Comparison of ENCODE assay signal across 14 mouse cellular contexts in genomic region chr7:28582841-28583240, GRCm38 (mm10). TPM values are rescaled to one million over a fixed set of nuclear protein-coding genes. Genes with fewer than 3 reads are reported as not detected.
DNase-seq lines count a peak whose midpoint lies in the region; ATAC-seq and TF ChIP-seq lines count a peak whose summit lies in the region.
"Had no signal": no experiment of that assay in that cellular context is flagged by ENCODE, and none has a peak within 500 bp of the region (broad histone marks: within the 10 kb centered on the region; RNA-seq: fewer than 3 reads in every experiment).

No protein-coding gene starts in this region.

- no peaks in the 10 kb centered on the region for H3K9me3 ChIP-seq in intestine, postnatal 0 days (ENCODE audit: control insufficient read depth)
- no peaks in the 10 kb centered on the region for H3K9me3 ChIP-seq in neural tube, embryonic 15.5 days (replicated peaks)
- H3K9me3 ChIP-seq: midbrain, embryonic 15.5 days had no signal

- DNase-seq in layer of hippocampus, adult 18-20 months (ENCODE audit: low spot score in 2 of 2): peak; percentile 37 to 74
- DNase-seq in layer of hippocampus, postnatal 25 days (ENCODE audit: extremely low spot score in 1 of 2, low spot score in 1 of 2): no peak
- peak; percentile 50 for DNase-seq in c-Kit-positive CD71-positive TER-119-positive erythroid progenitor cells, embryonic 14.5 days (ENCODE audit: low spot score)
- DNase-seq in layer of hippocampus, adult 11-12 months (ENCODE audit: low spot score): no peak
- DNase-seq in right cerebral cortex, postnatal 4 days: no peak
- DNase-seq: heart, postnatal 36 days; lung, postnatal 14 days had no signal

- no peaks in the 10 kb centered on the region for H3K27me3 ChIP-seq in intestine, postnatal 0 days (replicated peaks; ENCODE audit: control insufficient read depth, insufficient read depth, low read length)
- no peaks in the 10 kb centered on the region for H3K27me3 ChIP-seq in neural tube, embryonic 15.5 days (replicated peaks)
- H3K27me3 ChIP-seq: midbrain, embryonic 15.5 days had no signal

- no peak for ATAC-seq in intestine, postnatal 0 days
- ATAC-seq in neural tube, embryonic 15.5 days (ENCODE audit: low FRiP score): peak; percentile 40; the same call in 1 of the 2 replicates
- ATAC-seq: midbrain, embryonic 15.5 days had no signal

- H3K27ac ChIP-seq in intestine, postnatal 0 days (ENCODE audit: low read depth, low read length): peak overlapping the region; percentile 80
- H3K27ac ChIP-seq in neural tube, embryonic 15.5 days (replicated peaks): peak overlapping the region; percentile 48
- H3K27ac ChIP-seq: midbrain, embryonic 15.5 days had no signal

- no peak overlapping the region for H3K9ac ChIP-seq in intestine, postnatal 0 days (ENCODE audit: low read depth, low read length)
- no peak overlapping the region for H3K9ac ChIP-seq in neural tube, embryonic 15.5 days (replicated peaks)
- H3K9ac ChIP-seq: midbrain, embryonic 15.5 days had no signal

- H3K4me3 ChIP-seq in intestine, postnatal 0 days (ENCODE audit: low read depth, low read length): no peak overlapping the region
- no peak overlapping the region for H3K4me3 ChIP-seq in neural tube, embryonic 15.5 days (replicated peaks)
- H3K4me3 ChIP-seq: midbrain, embryonic 15.5 days had no signal

- peaks cover 21% of the 10 kb centered on the region for H3K4me1 ChIP-seq in intestine, postnatal 0 days (replicated peaks; ENCODE audit: control insufficient read depth, insufficient read depth, low read length)
- H3K4me1 ChIP-seq in neural tube, embryonic 15.5 days: peaks cover 59% of the 10 kb centered on the region

- WGBS in intestine, postnatal 0 days: 37% methylated on average over 11 of the region's 11 CpGs
- 49% methylated on average over 11 of the region's 11 CpGs for WGBS in neural tube, embryonic 15.5 days

- no peak for TF ChIP-seq CTCF in intestine, postnatal 0 days (IDR thresholded peaks at IDR 0.05; ENCODE audit: low read depth)

- peak overlapping the region; percentile 48 for H3K4me2 ChIP-seq in intestine, postnatal 0 days (replicated peaks; ENCODE audit: low read depth)
- H3K4me2 ChIP-seq in neural tube, embryonic 15.5 days: no peak overlapping the region
- H3K4me2 ChIP-seq: midbrain, embryonic 15.5 days had no signal

- 0 out of 2 replicates have a peak, but pooled peaks cover 5% of the 10 kb centered on the region for H3K36me3 ChIP-seq in intestine, postnatal 0 days (ENCODE audit: control insufficient read depth, insufficient read depth)
- H3K36me3 ChIP-seq in neural tube, embryonic 15.5 days: no peaks in the 10 kb centered on the region
- H3K36me3 ChIP-seq: midbrain, embryonic 15.5 days had no signal

RNA-seq across cellular contexts. Expression of gene Samd4b, which starts 15.1 kb away (rescaled TPM):
- total RNA-seq in layer of hippocampus, adult 18-20 months (2021): 10 to 100 TPM; 74.1 to 77.1 TPM
- 10 to 100 TPM; 70.1 to 71.0 TPM for total RNA-seq in layer of hippocampus, postnatal 25 days (2021)
- 12.4 and 13.4 TPM in 2 replicates for polyA plus RNA-seq in intestine, postnatal 0 days (2015; fragmentation: Nextera tagmentation; extraction: Ambion mirVana)
- 20.3 and 22.8 TPM in 2 replicates for polyA plus RNA-seq in neural tube, embryonic 15.5 days (2015; fragmentation: Nextera tagmentation; extraction: Ambion mirVana)

RNA-seq across cellular contexts. Expression of gene Pak4, which starts 15.1 kb away (rescaled TPM):
- total RNA-seq in layer of hippocampus, adult 18-20 months (2021): 10 to 100 TPM; 12.7 to 14.6 TPM
- total RNA-seq in layer of hippocampus, postnatal 25 days (2021): 10 to 100 TPM; 13.4 to 14.8 TPM
- polyA plus RNA-seq in intestine, postnatal 0 days (2015; fragmentation: Nextera tagmentation; extraction: Ambion mirVana): 17.2 and 19.7 TPM in 2 replicates
- 16.0 and 23.1 TPM in 2 replicates for polyA plus RNA-seq in neural tube, embryonic 15.5 days (2015; fragmentation: Nextera tagmentation; extraction: Ambion mirVana)

RNA-seq across cellular contexts. Expression of gene Nccrp1, which starts 35.8 kb away (rescaled TPM):
- under 1 TPM in 1 of 2 experiments, not detected in 1; 0.28 TPM for total RNA-seq in layer of hippocampus, adult 18-20 months (2021)
- total RNA-seq in layer of hippocampus, postnatal 25 days (2021): under 1 TPM; 0.40 to 0.57 TPM
- not detected in 2 replicates for polyA plus RNA-seq in intestine, postnatal 0 days (2015; fragmentation: Nextera tagmentation; extraction: Ambion mirVana)
- 0.31 and 0.36 TPM in 2 replicates for polyA plus RNA-seq in neural tube, embryonic 15.5 days (2015; fragmentation: Nextera tagmentation; extraction: Ambion mirVana)
- total RNA-seq: gastrocnemius, postnatal 4 days; heart, postnatal 36 days had no signal
- polyA plus RNA-seq: kidney, embryonic 14.5 days had no signal

RNA-seq across cellular contexts. Expression of gene Sycn, which starts 42.2 kb away (rescaled TPM):
- total RNA-seq in layer of hippocampus, adult 18-20 months (2021): not detected
- total RNA-seq in layer of hippocampus, postnatal 25 days (2021): not detected
- polyA plus RNA-seq in intestine, postnatal 0 days (2015; fragmentation: Nextera tagmentation; extraction: Ambion mirVana): 17.0 and 23.4 TPM in 2 replicates
- polyA plus RNA-seq in neural tube, embryonic 15.5 days (2015; fragmentation: Nextera tagmentation; extraction: Ambion mirVana): 1.3 TPM in 1 of 2 replicates, not detected in the other
- total RNA-seq: gastrocnemius, postnatal 4 days; heart, postnatal 36 days; left cerebral cortex, postnatal 10 days had no signal
- polyA plus RNA-seq: cortical plate, adult 2 months; kidney, embryonic 14.5 days; midbrain, embryonic 15.5 days had no signal

RNA-seq across cellular contexts. Expression of gene Acp7, which starts 48.3 kb away (rescaled TPM):
- 1 to 10 TPM; 1.4 to 4.6 TPM for total RNA-seq in layer of hippocampus, adult 18-20 months (2021)
- 1 to 10 TPM; 1.6 to 2.0 TPM for total RNA-seq in layer of hippocampus, postnatal 25 days (2021)
- not detected in 2 replicates for polyA plus RNA-seq in intestine, postnatal 0 days (2015; fragmentation: Nextera tagmentation; extraction: Ambion mirVana)
- polyA plus RNA-seq in neural tube, embryonic 15.5 days (2015; fragmentation: Nextera tagmentation; extraction: Ambion mirVana): 0.09 and 0.10 TPM in 2 replicates
- total RNA-seq: gastrocnemius, postnatal 4 days; heart, postnatal 36 days had no signal
- polyA plus RNA-seq: kidney, embryonic 14.5 days had no signal

Comparison
In these comparisons a context has a peak if more than half of its experiments do, and no peak if none do; other contexts are left out.
1. DNase-seq: peak in layer of hippocampus, adult 18-20 months (2 of 2) and c-Kit-positive CD71-positive TER-119-positive erythroid progenitor cells, embryonic 14.5 days (single experiment); none in layer of hippocampus, postnatal 25 days (0 of 2), layer of hippocampus, adult 11-12 months (single experiment) and right cerebral cortex, postnatal 4 days (single experiment).